Mouse (Mus musculus): Measurements from ENCODE around the gene Ddx10.

DNA sequence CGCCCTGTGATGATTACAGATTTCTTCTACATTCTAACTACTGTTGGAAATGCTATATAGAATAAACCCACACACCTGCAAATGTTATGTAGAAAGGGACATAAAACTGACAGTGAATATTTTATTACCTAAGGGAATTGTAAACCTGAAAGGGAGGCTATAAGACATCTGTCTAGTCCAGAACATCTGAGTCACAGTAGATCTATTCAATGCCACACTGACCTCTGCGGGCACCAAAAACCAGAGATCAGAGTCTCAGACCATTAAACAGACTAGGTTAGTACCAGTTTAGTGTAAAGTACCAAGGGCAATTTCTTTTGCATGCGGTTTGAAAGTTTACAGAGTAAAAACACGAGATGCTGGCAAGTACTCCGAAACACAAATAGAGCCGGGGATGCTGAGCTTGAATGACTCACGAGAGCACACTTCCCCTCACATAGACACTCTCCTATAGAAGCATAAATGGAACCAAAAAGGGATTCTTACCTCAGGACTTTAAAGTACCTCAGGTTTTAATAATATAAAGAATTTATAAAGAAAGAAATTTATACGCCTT lies 107.2 kb downstream of the Ddx10 start:
- no peak for TF ChIP-seq CTCF (IDR thresholded peaks at IDR 0.05; ENCODE audit: low read depth, low read length)
- TF ChIP-seq POLR2A (IDR thresholded peaks at IDR 0.05; ENCODE audit: borderline replicate concordance, low read depth, low read length): no peak
